Mouse (Mus musculus): ENCODE results near the gene Il20rb. TPM values are rescaled to one million over a fixed set of nuclear protein-coding genes. Genes with fewer than 3 reads are reported as not detected.

The Il20rb gene
- polyA plus RNA-seq, 1 experiment from 2014 or later = 0.80 TPM

DNA sequence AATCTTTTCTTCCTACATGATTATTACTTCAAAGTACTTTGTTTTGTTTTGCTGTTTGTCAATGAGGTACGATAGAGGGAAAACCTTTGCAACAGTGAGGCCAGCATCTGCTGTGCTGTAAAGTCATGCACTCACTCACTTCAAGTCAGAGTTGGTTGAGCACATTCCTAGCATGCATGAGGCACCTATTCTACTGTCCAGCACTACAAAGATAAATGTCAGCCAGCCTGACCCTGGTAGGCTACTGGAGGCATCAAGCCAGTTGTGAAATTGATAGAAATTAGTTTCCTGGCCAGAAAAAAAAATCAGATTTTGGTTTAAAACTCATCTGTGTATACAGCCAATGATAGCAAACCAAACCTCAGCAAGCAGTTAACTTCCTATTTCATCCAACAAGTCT is 4.8 kb upstream of the Il20rb start:
- DNase-seq (ENCODE audit: low spot score) = no peak
- Histone ChIP-seq H3K27me3 (ENCODE audit: low read depth, poor library complexity, severe bottlenecking) (no peaks in the 10 kb centered on the region), H3K4me1 (no peaks in the 10 kb centered on the region), H3K4me3 (no peak overlapping the region), H3K36me3 (peaks cover 25% of the 10 kb centered on the region), H3K9me3 (replicated peaks) (no peaks in the 10 kb centered on the region), H3K27ac (replicated peaks) (no peak overlapping the region)
- 96% methylated on average over 1 of the region's 1 CpGs for WGBS

DNA sequence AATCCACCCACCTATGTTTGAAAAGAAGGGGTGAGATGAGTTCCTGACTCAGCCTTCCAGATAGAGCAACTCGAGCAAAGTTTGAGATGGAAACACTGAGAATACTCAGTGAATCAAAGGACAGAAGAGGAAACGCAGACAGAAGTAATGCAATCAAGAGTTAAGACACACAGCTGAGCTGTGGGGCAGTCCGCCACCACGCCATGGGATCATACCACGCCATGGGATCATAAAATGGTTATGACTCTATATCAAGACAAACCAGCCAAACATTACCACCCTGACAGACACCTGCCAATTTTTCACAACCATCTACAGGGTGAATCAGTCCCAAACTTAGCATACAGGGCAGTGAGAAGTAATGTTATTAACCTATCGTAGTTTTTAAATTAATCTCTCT is 2.4 kb upstream of the Il20rb start:
- Histone ChIP-seq H3K4me3 (no peak overlapping the region), H3K36me3 (peaks cover 16% of the 10 kb centered on the region), H3K27ac (replicated peaks) (no peak overlapping the region), H3K9me3 (replicated peaks) (no peaks in the 10 kb centered on the region), H3K27me3 (ENCODE audit: low read depth, poor library complexity, severe bottlenecking) (no peaks in the 10 kb centered on the region), H3K4me1 (no peaks in the 10 kb centered on the region)
- 95% methylated on average over 6 of the region's 6 CpGs for WGBS
- DNase-seq (ENCODE audit: low spot score) = no peak

DNA sequence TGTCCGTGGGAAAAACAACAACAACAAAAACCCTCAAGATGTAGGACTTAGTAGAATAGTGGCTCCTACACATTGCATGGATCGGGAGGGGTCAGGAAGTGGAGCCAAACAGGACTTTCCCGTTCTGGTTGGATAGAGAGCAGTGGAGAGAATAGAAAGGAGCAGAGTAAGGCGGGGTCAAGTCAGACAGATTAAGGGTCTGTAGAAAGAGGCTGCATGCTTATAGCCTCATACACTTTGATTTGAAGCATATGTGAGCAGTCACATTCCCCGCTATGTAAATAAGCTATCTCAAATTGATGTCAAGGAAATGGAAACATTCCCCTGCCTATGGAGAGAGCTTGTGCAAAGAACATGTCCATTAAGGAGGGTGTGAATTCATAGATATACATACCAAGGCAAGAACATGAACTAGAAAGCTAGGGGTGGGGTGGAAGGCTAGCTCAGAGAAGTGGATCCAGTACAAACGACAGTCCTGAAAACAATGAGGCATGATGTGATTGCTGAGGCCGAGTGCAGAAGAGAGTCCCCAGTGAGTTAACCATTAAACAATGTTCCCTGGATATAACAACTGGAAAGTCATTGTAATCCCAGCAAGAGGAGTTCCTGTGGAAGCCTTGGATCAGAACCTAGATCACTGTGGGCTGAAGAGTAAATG is 1.6 kb upstream of the Il20rb start:
- WGBS = 80% methylated on average over 7 of the region's 7 CpGs
- H3K27me3 ChIP-seq (ENCODE audit: low read depth, poor library complexity, severe bottlenecking) = no peaks in the 10 kb centered on the region
- H3K27ac ChIP-seq (replicated peaks) = no peak overlapping the region
- H3K4me3 ChIP-seq = no peak overlapping the region
- no peaks in the 10 kb centered on the region for H3K9me3 ChIP-seq (replicated peaks)
- H3K36me3 ChIP-seq = peaks cover 15% of the 10 kb centered on the region; the same call in 1 of the 2 replicates
- DNase-seq (ENCODE audit: low spot score) = no peak
- H3K4me1 ChIP-seq = no peaks in the 10 kb centered on the region

DNA sequence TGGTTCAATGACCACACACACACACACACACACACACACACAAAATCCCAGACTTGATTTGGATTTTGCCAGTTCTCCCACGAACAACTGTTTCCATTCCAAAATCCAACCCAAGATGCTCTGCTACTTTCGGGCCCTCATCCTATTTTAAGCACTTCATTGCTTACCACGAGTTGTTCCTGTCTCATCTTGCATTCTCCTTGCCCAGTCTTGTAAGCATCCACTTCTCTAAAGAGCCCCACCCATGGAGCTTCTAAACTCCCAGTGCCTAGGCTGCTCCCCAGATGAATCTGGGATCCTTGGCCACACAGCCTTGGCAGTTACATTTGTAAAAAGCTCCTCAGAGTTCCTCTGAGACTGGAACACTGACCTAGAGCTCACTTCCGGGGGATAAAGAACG is 3.3 kb downstream of the Il20rb start:
- no peak overlapping the region for H3K27ac ChIP-seq (replicated peaks)
- no peak overlapping the region for H3K4me3 ChIP-seq
- H3K36me3 ChIP-seq = 0 out of 2 replicates have a peak, but pooled peaks cover 5% of the 10 kb centered on the region
- no peaks in the 10 kb centered on the region for H3K9me3 ChIP-seq (replicated peaks)
- DNase-seq (ENCODE audit: low spot score) = no peak
- peaks cover 9% of the 10 kb centered on the region for H3K4me1 ChIP-seq
- WGBS = 92% methylated on average over 5 of the region's 5 CpGs
- H3K27me3 ChIP-seq (ENCODE audit: low read depth, poor library complexity, severe bottlenecking) = no peaks in the 10 kb centered on the region

DNA sequence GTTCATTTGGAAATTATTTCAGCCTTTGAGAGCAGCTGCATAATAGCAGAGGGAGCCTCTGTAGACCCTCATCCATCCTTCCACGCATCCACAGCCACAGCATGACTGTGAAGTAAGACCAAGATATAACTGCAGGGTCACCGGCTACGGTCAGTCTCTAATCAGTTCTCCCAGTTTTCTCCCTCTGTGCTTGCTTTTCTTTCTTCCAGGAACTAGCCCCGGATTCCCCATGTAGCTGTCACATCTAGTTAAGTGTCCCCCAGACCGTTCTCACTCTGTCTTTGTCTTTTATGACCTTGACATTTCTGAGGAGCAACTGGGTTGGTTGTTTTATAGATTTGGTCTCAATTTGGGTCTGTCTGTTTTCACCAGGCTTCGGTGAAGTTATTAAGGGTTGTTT is 5.0 kb downstream of the Il20rb start:
- no peak overlapping the region for H3K4me3 ChIP-seq
- H3K27me3 ChIP-seq (ENCODE audit: low read depth, poor library complexity, severe bottlenecking) = no peaks in the 10 kb centered on the region
- 82% methylated on average over 6 of the region's 6 CpGs for WGBS

DNA sequence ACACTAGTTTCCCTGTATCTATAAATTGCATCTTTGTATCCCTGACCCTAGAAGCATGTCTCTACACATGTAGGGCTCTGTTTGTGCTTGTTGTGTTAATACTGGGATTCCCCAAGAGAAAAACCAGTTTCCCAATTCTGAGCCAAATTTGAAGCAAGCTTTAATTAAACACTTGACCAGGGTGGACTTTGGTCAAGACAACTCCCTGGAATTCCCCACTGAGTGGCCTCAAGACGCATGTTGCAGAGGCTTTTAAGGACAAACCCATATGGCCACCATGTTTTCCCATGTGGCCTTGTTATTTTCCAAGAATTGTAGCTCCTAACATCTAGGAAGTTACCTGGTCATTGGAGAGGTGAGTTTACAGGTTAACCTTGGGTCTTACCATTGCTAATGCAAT is 12.5 kb downstream of the Il20rb start:
- 91% methylated on average over 1 of the region's 1 CpGs for WGBS
- Histone ChIP-seq H3K27me3 (ENCODE audit: low read depth, poor library complexity, severe bottlenecking) (no peaks in the 10 kb centered on the region), H3K27ac (replicated peaks) (no peak overlapping the region), H3K4me1 (no peaks in the 10 kb centered on the region), H3K36me3 (0 out of 2 replicates have a peak, but pooled peaks cover 4% of the 10 kb centered on the region), H3K4me3 (no peak overlapping the region), H3K9me3 (replicated peaks) (peaks cover 9% of the 10 kb centered on the region; the same call in 1 of the 2 replicates)
- no peak for DNase-seq (ENCODE audit: low spot score)

More for the DNA sequence above, 5.0 kb downstream of the Il20rb start:
- no peak overlapping the region for H3K27ac ChIP-seq (replicated peaks)
- H3K9me3 ChIP-seq (replicated peaks) = peaks cover 9% of the 10 kb centered on the region; the same call in 1 of the 2 replicates
- 0 out of 2 replicates have a peak, but pooled peaks cover 8% of the 10 kb centered on the region for H3K36me3 ChIP-seq
- no peak for DNase-seq (ENCODE audit: low spot score)
- peaks cover 9% of the 10 kb centered on the region for H3K4me1 ChIP-seq

DNA sequence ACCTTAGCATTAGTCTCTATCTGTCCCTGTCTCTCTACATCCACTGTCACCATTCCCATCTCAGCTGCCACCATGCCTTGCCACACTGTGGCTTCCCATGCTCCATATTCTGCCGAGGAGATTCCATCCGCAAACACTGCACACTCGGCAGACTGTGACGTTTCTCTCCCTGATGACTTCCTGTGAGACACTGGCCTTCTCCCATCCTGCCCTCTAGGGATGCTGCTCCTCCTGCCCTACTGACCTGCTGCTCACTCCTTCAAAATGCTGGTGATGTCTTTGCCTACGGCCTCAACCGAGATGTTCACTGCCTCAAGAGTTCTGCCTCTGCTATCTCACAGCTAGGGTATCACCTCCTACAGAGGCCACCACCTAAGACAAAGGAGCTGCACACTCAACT is 13.2 kb downstream of the Il20rb start:
- Histone ChIP-seq H3K27ac (replicated peaks) (no peak overlapping the region), H3K4me3 (no peak overlapping the region), H3K27me3 (ENCODE audit: low read depth, poor library complexity, severe bottlenecking) (no peaks in the 10 kb centered on the region), H3K36me3 (0 out of 2 replicates have a peak, but pooled peaks cover 4% of the 10 kb centered on the region), H3K4me1 (no peaks in the 10 kb centered on the region), H3K9me3 (replicated peaks) (peaks cover 9% of the 10 kb centered on the region; the same call in 1 of the 2 replicates)
- WGBS = 91% methylated on average over 6 of the region's 6 CpGs
- DNase-seq (ENCODE audit: low spot score) = no peak

DNA sequence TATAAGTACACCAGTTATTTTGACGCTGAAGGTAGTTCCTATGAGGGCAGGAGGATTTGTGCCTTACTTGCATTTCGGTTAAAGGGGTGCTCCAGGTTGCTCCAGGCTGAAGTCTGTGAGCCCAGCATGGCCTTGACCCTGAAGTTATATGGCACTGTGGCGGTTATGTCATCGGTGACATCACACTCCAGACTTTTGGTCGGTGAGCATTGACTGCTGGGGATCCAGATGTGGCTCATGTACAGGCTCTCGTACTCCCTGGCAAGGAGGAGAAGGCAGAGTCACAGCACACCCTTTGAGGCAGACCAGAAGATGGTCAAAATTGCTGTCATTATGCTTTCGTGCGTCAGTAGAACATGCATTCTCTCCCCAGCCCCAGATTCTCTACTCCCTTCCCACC is 13.7 kb downstream of the Il20rb start:
- Histone ChIP-seq H3K9me3 (replicated peaks) (peaks cover 9% of the 10 kb centered on the region; the same call in 1 of the 2 replicates), H3K4me1 (no peaks in the 10 kb centered on the region), H3K27ac (replicated peaks) (no peak overlapping the region), H3K36me3 (0 out of 2 replicates have a peak, but pooled peaks cover 4% of the 10 kb centered on the region), H3K4me3 (no peak overlapping the region), H3K27me3 (ENCODE audit: low read depth, poor library complexity, severe bottlenecking) (no peaks in the 10 kb centered on the region)
- WGBS = 94% methylated on average over 8 of the region's 8 CpGs
- DNase-seq (ENCODE audit: low spot score) = no peak

DNA sequence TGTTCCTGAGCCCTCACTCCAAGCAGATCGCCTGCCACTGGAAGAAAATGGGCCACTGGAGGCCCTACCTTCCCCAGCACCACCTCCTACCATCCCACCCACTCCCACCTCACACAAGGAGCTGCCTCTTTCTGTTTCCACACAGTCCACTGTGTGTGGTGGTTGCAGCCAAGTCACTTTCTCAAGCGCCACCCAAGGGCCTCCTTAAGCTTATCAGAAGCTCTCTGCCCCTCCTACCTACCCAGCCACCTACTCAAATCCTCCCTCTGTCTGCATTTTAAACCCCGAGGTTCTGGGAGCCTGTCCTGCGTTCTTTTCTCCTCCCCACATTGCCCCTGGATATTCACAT is 15.0 kb downstream of the Il20rb start:
- Histone ChIP-seq H3K27ac (replicated peaks) (no peak overlapping the region), H3K4me1 (no peaks in the 10 kb centered on the region)
- 79% methylated on average over 4 of the region's 4 CpGs for WGBS

DNA sequence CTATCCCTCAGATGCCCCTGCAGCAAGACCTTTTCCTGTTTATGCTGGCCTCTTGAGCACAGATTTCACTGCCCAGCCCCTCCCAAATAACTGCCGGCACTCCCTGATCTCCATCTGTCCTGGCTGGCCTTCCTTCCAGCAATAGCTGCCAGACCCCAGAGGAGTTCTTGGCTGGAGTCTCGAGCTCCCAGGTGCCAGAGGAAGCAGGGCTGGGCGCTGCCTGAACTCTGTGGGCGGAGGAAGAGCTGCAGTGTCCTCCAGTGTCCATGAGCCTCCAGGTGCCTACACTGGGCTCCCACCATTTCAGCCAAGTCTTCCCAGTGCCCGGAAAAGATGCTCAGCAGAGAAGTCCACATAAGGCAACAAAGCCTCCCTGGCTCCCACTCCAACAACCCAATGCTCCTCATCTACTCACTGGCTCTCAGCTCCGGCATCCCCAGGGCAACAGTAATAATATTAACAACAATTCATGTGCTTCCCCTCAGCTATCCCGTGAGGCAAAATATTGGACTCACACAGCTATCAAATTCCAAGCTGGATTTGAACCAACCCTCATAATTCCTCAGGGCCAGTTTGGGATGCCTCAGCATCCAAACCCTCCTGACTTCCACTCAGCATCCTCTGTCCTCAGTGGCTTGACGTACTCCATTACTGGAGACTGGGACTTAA is 15.5 kb downstream of the Il20rb start:
- 77% methylated on average over 8 of the region's 8 CpGs for WGBS
- no peaks in the 10 kb centered on the region for H3K4me1 ChIP-seq
- H3K27me3 ChIP-seq (ENCODE audit: low read depth, poor library complexity, severe bottlenecking) = no peaks in the 10 kb centered on the region
- no peak for DNase-seq (ENCODE audit: low spot score)
- H3K9me3 ChIP-seq (replicated peaks) = no peaks in the 10 kb centered on the region
- H3K27ac ChIP-seq (replicated peaks) = no peak overlapping the region
- no peak overlapping the region for H3K4me3 ChIP-seq
- H3K36me3 ChIP-seq = 0 out of 2 replicates have a peak, but pooled peaks cover 9% of the 10 kb centered on the region

More for the DNA sequence above, 15.0 kb downstream of the Il20rb start:
- DNase-seq (ENCODE audit: low spot score) = no peak
- 0 out of 2 replicates have a peak, but pooled peaks cover 9% of the 10 kb centered on the region for H3K36me3 ChIP-seq
- H3K27me3 ChIP-seq (ENCODE audit: low read depth, poor library complexity, severe bottlenecking) = no peaks in the 10 kb centered on the region
- H3K4me3 ChIP-seq = no peak overlapping the region
- H3K9me3 ChIP-seq (replicated peaks) = no peaks in the 10 kb centered on the region

DNA sequence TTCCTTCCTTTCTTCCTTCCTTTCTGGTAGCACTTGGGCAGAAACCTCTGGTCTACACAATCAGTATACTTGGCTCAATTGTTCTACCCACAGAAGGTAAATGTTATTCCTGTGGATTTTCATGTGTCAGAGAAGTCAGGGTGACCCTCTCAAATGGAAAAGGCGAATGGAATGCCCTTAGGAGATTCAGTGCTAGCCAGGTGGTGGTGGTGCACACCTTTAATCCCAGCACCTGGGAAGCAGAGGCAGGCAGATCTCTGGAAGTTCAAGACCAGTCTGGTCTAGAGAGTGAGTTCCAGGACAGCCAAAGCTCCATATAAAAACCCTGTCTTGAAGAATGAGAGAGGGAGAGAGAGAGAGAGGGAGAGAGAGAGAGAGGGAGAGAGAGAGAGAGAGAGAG is 16.4 kb downstream of the Il20rb start:
- Histone ChIP-seq H3K4me3 (no peak overlapping the region), H3K9me3 (replicated peaks) (no peaks in the 10 kb centered on the region), H3K27me3 (ENCODE audit: low read depth, poor library complexity, severe bottlenecking) (no peaks in the 10 kb centered on the region), H3K36me3 (0 out of 2 replicates have a peak, but pooled peaks cover 13% of the 10 kb centered on the region), H3K4me1 (no peaks in the 10 kb centered on the region), H3K27ac (replicated peaks) (no peak overlapping the region)
- DNase-seq (ENCODE audit: low spot score) = no peak
- WGBS = 64% methylated on average over 1 of the region's 1 CpGs

DNA sequence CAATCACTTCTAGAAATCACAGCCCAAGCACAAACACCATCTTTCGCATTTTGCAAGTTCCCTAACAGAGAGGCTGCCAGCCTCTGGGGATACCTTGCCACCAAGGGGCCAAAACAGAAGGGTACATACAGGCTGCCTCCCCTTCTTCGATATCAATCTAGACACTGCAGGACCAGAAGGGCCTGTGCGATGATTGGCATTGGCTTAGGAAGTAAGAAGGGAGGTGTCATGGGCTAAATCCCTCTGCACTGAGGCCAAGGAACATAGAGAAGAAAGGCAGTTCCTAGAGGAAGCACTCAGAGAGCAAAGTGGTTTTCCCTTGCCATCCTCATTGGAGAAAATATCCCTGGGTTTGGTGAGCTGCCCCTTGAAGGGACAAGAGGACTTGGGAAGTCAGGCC is 16.9 kb downstream of the Il20rb start:
- H3K27me3 ChIP-seq (ENCODE audit: low read depth, poor library complexity, severe bottlenecking) = no peaks in the 10 kb centered on the region
- WGBS = 96% methylated on average over 3 of the region's 3 CpGs
- DNase-seq (ENCODE audit: low spot score) = no peak

DNA sequence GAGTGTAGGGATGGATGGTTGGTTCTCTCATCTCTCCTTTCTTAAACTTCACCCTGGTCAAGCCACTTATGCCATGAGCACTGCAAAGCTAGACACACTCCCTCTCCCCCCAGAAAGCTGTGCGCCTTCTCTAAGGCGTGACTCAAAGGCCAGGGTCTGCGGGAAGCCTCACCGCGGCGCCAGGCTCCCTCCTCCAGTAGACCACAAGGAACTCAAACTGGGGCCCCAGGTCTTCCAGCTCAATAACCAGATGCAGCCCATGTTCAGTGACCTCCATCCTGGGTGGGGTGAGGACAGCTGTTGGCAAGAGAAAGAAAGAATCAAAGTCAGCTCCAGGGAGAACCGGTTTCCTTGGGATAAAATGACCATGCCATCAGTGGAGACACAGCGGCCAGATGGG is 18.4 kb downstream of the Il20rb start:
- Histone ChIP-seq H3K4me3 (no peak overlapping the region), H3K27ac (replicated peaks) (no peak overlapping the region), H3K36me3 (0 out of 2 replicates have a peak, but pooled peaks cover 13% of the 10 kb centered on the region), H3K4me1 (no peaks in the 10 kb centered on the region), H3K27me3 (ENCODE audit: low read depth, poor library complexity, severe bottlenecking) (no peaks in the 10 kb centered on the region), H3K9me3 (replicated peaks) (no peaks in the 10 kb centered on the region)
- DNase-seq (ENCODE audit: low spot score) = no peak
- 95% methylated on average over 8 of the region's 8 CpGs for WGBS

More for the DNA sequence above, 16.9 kb downstream of the Il20rb start:
- Histone ChIP-seq H3K4me3 (no peak overlapping the region), H3K27ac (replicated peaks) (no peak overlapping the region), H3K36me3 (0 out of 2 replicates have a peak, but pooled peaks cover 13% of the 10 kb centered on the region), H3K4me1 (no peaks in the 10 kb centered on the region), H3K9me3 (replicated peaks) (no peaks in the 10 kb centered on the region)

Measured in midbrain, embryonic 10.5 days (tissue).